Mouse (Mus musculus) limb, embryonic 12.5 days (tissue): ENCODE results near the gene Evi2. TPM values are rescaled to one million over a fixed set of nuclear protein-coding genes. Genes with fewer than 3 reads are reported as not detected.

ENCODE experiments used
- ATAC-seq: fragments of 200-750 bp; cut with Nextera tagmentation; 2 replicates; pipeline ENCODE4 v1.8.0; 2017; ENCODE audit warnings: low read depth, moderate TSS enrichment; ENCODE audit not compliant: insufficient number of reproducible peaks, insufficient read depth, low FRiP score, low TSS enrichment
- H3K27ac ChIP-seq: fragments of 300-500 bp; sonication (generic); 2 replicates; pipeline ENCODE4 v1.5.1; 2016; ENCODE audit warnings: mild to moderate bottlenecking, moderate library complexity
- H3K27me3 ChIP-seq: fragments of 300-500 bp; sonication (generic); 2 replicates; pipeline ENCODE4 v1.6.1; 2016; ENCODE audit warnings: mild to moderate bottlenecking, moderate library complexity
- H3K36me3 ChIP-seq: fragments of 300-500 bp; sonication (generic); 2 replicates; pipeline ENCODE4 v1.6.1; 2016; ENCODE audit warnings: mild to moderate bottlenecking, moderate library complexity
- H3K4me1 ChIP-seq: fragments of 300-500 bp; sonication (generic); replicated peaks from 2 replicates; pipeline ENCODE4 v1.6.1; 2016
- H3K4me2 ChIP-seq: fragments of 300-500 bp; sonication (generic); 2 replicates; pipeline ENCODE4 v1.6.1; 2016; ENCODE audit warnings: mild to moderate bottlenecking, moderate library complexity
- H3K4me3 ChIP-seq: fragments of 300-500 bp; sonication (generic); replicated peaks from 2 replicates; pipeline ENCODE4 v1.5.1; 2016; ENCODE audit warnings: mild to moderate bottlenecking
- H3K9ac ChIP-seq: fragments of 300-500 bp; sonication (generic); replicated peaks from 2 replicates; pipeline ENCODE4 v1.6.1; 2016; ENCODE audit warnings: mild to moderate bottlenecking, moderate library complexity
- H3K9me3 ChIP-seq: fragments of 300-500 bp; sonication (generic); 2 replicates; pipeline ENCODE4 v1.6.1; 2016; ENCODE audit warnings: mild to moderate bottlenecking, moderate library complexity
- WGBS: fragments of 180-500 bp; shearing (Covaris S2); methylation state at CpG from one replicate; pipeline ENCODE4 v1.1.7; 2016; 5-methylcytosine and 5-hydroxymethylcytosine counted together
- polyA plus RNA-seq: library from polyadenylated mRNA; unstranded; fragments of >200 nt; fragmentation: Nextera tagmentation; extraction: Ambion mirVana; gene quantifications from 2 replicates; pipeline ENCODE4 v1.2.1, GENCODE M21; 2016

The Evi2 gene
- polyA plus RNA-seq, 1 experiment from 2014 or later, result 1.2 TPM

DNA sequence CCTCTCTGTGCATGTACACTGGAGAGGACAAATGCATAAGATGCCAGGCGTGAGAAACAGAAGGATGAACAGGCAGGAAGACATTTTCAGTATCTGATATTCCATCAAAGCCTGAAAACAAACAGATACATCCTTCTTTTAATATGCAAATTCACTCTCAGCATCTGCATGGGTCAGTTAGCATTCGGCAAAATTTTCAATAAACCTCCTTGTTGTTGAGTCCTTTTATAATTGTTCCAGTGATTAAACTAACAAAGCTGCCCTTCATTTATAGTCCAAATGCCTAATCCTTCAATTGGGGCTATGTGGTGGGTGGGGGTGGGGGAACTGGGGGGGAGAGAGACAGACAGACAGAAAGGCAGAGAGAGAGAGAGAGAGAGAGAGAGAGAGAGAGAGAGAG is 27.5 kb downstream of the Evi2 start:
- ATAC-seq, result no peak
- Histone ChIP-seq H3K4me3 (no peak overlapping the region), H3K9ac (no peak overlapping the region), H3K4me1 (no peaks in the 10 kb centered on the region), H3K27ac (no peak overlapping the region), H3K36me3 (no peaks in the 10 kb centered on the region), H3K4me2 (no peak overlapping the region), H3K9me3 (no peaks in the 10 kb centered on the region), H3K27me3 (no peaks in the 10 kb centered on the region)
- WGBS, result 80% methylated on average over 2 of the region's 2 CpGs

DNA sequence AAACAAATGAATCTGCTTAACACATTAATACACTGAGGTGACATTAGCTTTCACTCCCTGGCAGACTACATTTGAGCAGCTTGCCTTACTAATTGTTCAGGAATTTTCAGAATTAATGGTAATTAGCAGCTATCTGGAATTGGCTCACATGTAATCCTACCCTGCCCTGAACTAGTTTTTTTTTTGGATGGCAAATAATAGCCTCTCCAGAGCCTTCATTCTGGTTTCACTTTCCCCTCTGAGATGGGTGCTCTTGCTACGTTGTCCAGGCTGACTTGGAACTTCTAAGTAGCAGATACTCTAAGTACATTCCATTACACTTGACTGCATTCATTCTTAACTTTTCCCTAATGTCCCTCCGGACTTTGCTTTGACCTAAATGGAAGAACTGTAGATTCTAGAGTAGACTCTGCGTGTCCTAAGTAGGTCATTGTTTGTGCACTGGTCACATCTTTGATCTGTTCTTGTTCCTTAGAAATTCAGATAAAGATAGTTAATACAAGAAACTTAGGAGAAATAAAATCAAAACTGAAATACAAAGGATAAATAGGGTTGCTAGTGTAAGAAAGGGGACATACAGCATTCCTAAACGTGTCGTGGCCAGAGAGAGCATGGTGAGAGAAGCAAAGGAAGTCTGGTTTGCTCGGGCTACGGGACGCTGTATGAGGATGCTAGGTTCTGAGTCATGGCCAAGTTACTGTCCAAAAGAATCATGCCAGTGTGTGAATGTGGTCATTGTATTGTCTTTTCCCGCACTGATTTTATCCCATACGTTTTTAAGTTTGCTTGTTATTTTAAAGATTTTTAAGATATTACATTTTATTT is 35.2 kb downstream of the Evi2 start:
- Histone ChIP-seq H3K9me3 (no peaks in the 10 kb centered on the region), H3K9ac (no peak overlapping the region), H3K4me2 (no peak overlapping the region), H3K4me3 (no peak overlapping the region), H3K36me3 (peaks cover 21% of the 10 kb centered on the region; the same call in 1 of the 2 replicates), H3K27ac (no peak overlapping the region), H3K4me1 (no peaks in the 10 kb centered on the region), H3K27me3 (no peaks in the 10 kb centered on the region)
- WGBS, result 89% methylated on average over 10 of the region's 10 CpGs
- no peak for ATAC-seq

DNA sequence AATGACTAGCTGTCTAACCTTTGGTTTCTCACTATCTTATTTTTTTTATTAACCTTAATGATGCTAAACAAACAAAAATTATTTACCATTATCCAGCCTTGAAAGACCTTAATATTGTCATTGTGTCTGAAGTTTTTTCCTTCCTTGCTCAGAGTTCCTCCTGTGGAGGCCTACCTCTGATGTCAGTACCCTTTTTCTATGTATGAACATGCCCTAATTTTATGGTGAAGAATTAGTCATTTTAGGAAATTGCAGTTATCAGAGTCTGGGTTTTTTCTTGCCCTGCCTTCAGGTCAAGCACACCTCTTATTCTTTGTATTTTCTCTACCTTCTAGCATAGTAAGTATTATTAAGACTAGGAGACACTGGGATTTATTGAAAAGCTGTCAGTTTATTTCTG is 45.7 kb downstream of the Evi2 start:
- Histone ChIP-seq H3K27me3 (no peaks in the 10 kb centered on the region), H3K9me3 (no peaks in the 10 kb centered on the region), H3K27ac (no peak overlapping the region), H3K4me2 (no peak overlapping the region), H3K9ac (no peak overlapping the region), H3K4me3 (no peak overlapping the region), H3K36me3 (peaks cover 49% of the 10 kb centered on the region), H3K4me1 (no peaks in the 10 kb centered on the region)
- no peak for ATAC-seq

DNA sequence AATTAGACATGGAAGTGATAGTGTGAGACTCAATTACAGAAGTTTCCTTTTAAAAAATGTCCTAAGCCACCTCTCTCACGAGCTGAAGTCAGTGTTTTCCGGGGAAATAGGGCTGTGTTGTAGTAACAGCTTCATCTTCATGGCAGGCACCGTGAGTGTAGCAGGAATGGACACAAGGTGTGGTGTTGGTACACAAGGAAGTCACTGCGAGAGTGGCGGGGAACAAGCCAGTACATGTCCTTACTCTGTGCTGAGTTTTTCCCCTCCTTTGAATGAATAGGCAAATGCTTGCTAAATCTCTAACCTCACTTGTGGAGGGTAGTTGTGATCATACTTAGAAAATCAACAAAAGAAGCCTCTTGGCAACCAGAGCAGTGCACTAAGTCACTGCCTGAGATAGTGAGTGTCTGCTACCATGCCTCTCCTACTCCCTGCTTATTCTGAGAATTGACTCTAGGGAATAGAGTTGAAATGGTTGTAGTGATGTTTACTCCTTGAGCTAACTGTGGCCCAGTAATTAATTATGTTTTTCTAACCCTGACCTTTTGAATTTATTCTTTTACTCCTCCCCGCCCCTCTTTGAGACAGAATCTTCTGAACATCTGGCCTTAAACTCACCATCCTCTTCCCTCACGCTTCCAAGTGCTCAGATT is 46.4 kb downstream of the Evi2 start:
- WGBS, result 85% methylated on average over 7 of the region's 7 CpGs
- no peak overlapping the region for H3K27ac ChIP-seq
- H3K27me3 ChIP-seq, result no peaks in the 10 kb centered on the region
- no peaks in the 10 kb centered on the region for H3K9me3 ChIP-seq
- peaks cover 47% of the 10 kb centered on the region for H3K36me3 ChIP-seq
- no peak for ATAC-seq
- H3K9ac ChIP-seq, result no peak overlapping the region
- no peaks in the 10 kb centered on the region for H3K4me1 ChIP-seq
- H3K4me3 ChIP-seq, result no peak overlapping the region
- no peak overlapping the region for H3K4me2 ChIP-seq

DNA sequence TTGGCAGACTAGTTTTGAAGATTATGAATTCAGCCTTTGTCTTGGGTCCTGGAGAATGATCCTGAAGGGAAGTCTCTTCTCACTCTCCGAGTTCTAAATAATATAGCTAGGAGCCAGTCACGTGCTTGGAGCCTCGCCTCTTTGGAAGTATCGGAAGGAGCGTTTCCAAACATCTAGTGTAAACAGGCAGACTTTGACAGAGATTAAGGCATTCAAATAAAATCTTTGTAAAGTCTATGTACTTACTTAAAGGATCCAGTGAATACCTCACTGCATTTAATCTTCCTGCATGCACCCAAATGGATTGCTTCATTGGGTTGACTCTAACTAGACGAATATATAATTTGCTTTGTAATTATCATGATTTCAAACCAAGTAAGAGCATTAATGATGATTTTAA is 47.0 kb downstream of the Evi2 start:
- Histone ChIP-seq H3K4me2 (no peak overlapping the region), H3K4me1 (no peaks in the 10 kb centered on the region), H3K4me3 (no peak overlapping the region), H3K36me3 (peaks cover 51% of the 10 kb centered on the region), H3K27me3 (no peaks in the 10 kb centered on the region), H3K9ac (no peak overlapping the region), H3K9me3 (no peaks in the 10 kb centered on the region), H3K27ac (no peak overlapping the region)
- ATAC-seq, result no peak
- 96% methylated on average over 6 of the region's 6 CpGs for WGBS

DNA sequence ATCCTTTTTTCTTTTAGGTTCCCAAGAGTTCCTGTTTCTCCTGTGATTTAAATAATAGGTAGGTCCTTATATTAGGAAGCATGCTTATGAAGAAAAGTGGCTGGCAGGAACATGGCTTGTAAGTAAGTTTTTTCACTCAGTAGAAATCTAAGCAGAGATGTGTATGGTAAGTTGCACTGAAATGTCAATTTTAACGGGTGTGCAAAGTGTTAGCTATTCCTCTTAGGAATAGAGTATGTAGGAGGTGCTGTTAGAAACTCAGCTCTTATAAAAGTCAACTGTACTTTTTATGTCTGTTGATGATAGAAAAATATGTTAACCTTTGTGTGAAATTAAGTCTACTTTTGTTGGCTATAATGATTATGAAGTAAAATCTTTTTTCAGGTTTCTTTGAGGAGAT is 62.3 kb downstream of the Evi2 start:
- no peaks in the 10 kb centered on the region for H3K27me3 ChIP-seq
- no peak overlapping the region for H3K9ac ChIP-seq
- H3K27ac ChIP-seq, result no peak overlapping the region
- no peaks in the 10 kb centered on the region for H3K4me1 ChIP-seq
- no peak for ATAC-seq
- no peaks in the 10 kb centered on the region for H3K9me3 ChIP-seq
- H3K4me3 ChIP-seq, result no peak overlapping the region
- peaks cover 56% of the 10 kb centered on the region for H3K36me3 ChIP-seq
- no peak overlapping the region for H3K4me2 ChIP-seq
- WGBS, result 68% methylated on average over 1 of the region's 1 CpGs

Other genes starting within 250 kb of the Evi2 start
- not detected in 2 replicates for gene Gm9964, start 233.7 kb downstream of the Evi2 start, polyA plus RNA-seq
- gene Nf1, start 190.9 kb downstream of the Evi2 start, polyA plus RNA-seq, result 7.9 and 9.3 TPM in 2 replicates
- gene Omg, start 26.5 kb downstream of the Evi2 start, polyA plus RNA-seq, result 0.22 and 0.41 TPM in 2 replicates
- 0.40 and 0.61 TPM in 2 replicates for gene Evi2b, start 6.8 kb downstream of the Evi2 start, polyA plus RNA-seq
- gene Evi2a, start within 50 bp of the Evi2 start, polyA plus RNA-seq, result 2.6 and 2.9 TPM in 2 replicates
- gene Rab11fip4, start 60.6 kb upstream of the Evi2 start, polyA plus RNA-seq, result 16.1 and 16.2 TPM in 2 replicates